Mouse (Mus musculus): ENCODE results near the gene Wee1.
"Not testable (repeated sequence)": the region's sequence is repeated elsewhere in the genome, so short reads cannot be mapped to it uniquely, and the experiment has no call there.

Wee1 gene

GRCm38 (mm10) chr7:110122289-110122564, 381 bp downstream of the Wee1 start:
- no peak for DNase-seq (ENCODE audit: extremely low read depth, insufficient read length, low spot score)

GRCm38 (mm10) chr7:110122565-110123422, 948 bp downstream of the Wee1 start:
- peak; percentile 69 for DNase-seq (ENCODE audit: extremely low read depth, insufficient read length, low spot score)

GRCm38 (mm10) chr7:110123844-110124555, 2.2 kb downstream of the Wee1 start:
- DNase-seq (ENCODE audit: extremely low read depth, insufficient read length, low spot score), result no peak

GRCm38 (mm10) chr7:110128566-110128965, 6.7 kb downstream of the Wee1 start:
- DNase-seq (ENCODE audit: extremely low read depth, insufficient read length, low spot score), result no peak

- DNase-seq (ENCODE audit: extremely low read depth, insufficient read length, low spot score), result not testable (repeated sequence)
These were observed 10.4 kb downstream of the Wee1 start for GRCm38 (mm10) chr7:110132272-110132671.

- no peak for DNase-seq (ENCODE audit: extremely low read depth, insufficient read length, low spot score)
These were observed 12.1 kb downstream of the Wee1 start for GRCm38 (mm10) chr7:110133988-110134387.

- no peak for DNase-seq (ENCODE audit: extremely low read depth, insufficient read length, low spot score)
These were observed 16.7 kb downstream of the Wee1 start for GRCm38 (mm10) chr7:110138538-110138937.

GRCm38 (mm10) chr7:110143863-110144262, 22.0 kb downstream of the Wee1 start:
- DNase-seq (ENCODE audit: extremely low read depth, insufficient read length, low spot score), result no peak

- DNase-seq (ENCODE audit: extremely low read depth, insufficient read length, low spot score), result no peak
These were observed 31.0 kb downstream of the Wee1 start for GRCm38 (mm10) chr7:110152891-110153290.

GRCm38 (mm10) chr7:110156712-110157260, 34.9 kb downstream of the Wee1 start:
- no peak for DNase-seq (ENCODE audit: extremely low read depth, insufficient read length, low spot score)

GRCm38 (mm10) chr7:110157261-110157910, 35.5 kb downstream of the Wee1 start:
- DNase-seq (ENCODE audit: extremely low read depth, insufficient read length, low spot score), result no peak

GRCm38 (mm10) chr7:110158073-110158472, 36.2 kb downstream of the Wee1 start:
- DNase-seq (ENCODE audit: extremely low read depth, insufficient read length, low spot score), result no peak

- DNase-seq (ENCODE audit: extremely low read depth, insufficient read length, low spot score), result not testable (repeated sequence)
These were observed 38.3 kb downstream of the Wee1 start for GRCm38 (mm10) chr7:110160109-110160508.

- DNase-seq (ENCODE audit: extremely low read depth, insufficient read length, low spot score), result no peak
These were observed 38.8 kb downstream of the Wee1 start for GRCm38 (mm10) chr7:110160601-110161000.

- DNase-seq (ENCODE audit: extremely low read depth, insufficient read length, low spot score), result no peak
These were observed 41.2 kb downstream of the Wee1 start for GRCm38 (mm10) chr7:110163024-110163423.

GRCm38 (mm10) chr7:110164103-110164681, 42.3 kb downstream of the Wee1 start:
- peak; percentile 91 for DNase-seq (ENCODE audit: extremely low read depth, insufficient read length, low spot score)

GRCm38 (mm10) chr7:110164712-110165122, 42.9 kb downstream of the Wee1 start:
- peak; percentile 97 for DNase-seq (ENCODE audit: extremely low read depth, insufficient read length, low spot score)

- no peak for DNase-seq (ENCODE audit: extremely low read depth, insufficient read length, low spot score)
These were observed 44.4 kb downstream of the Wee1 start for GRCm38 (mm10) chr7:110166233-110166632.

GRCm38 (mm10) chr7:110179208-110179607, 57.4 kb downstream of the Wee1 start:
- DNase-seq (ENCODE audit: extremely low read depth, insufficient read length, low spot score), result no peak

- DNase-seq (ENCODE audit: extremely low read depth, insufficient read length, low spot score), result peak; percentile 38
These were observed 58.8 kb downstream of the Wee1 start for GRCm38 (mm10) chr7:110180613-110181012.

GRCm38 (mm10) chr7:110181446-110181845, 59.6 kb downstream of the Wee1 start:
- DNase-seq (ENCODE audit: extremely low read depth, insufficient read length, low spot score), result no peak
